15 mouse cellular contexts compared by ENCODE assay signal in the genomic region with DNA sequence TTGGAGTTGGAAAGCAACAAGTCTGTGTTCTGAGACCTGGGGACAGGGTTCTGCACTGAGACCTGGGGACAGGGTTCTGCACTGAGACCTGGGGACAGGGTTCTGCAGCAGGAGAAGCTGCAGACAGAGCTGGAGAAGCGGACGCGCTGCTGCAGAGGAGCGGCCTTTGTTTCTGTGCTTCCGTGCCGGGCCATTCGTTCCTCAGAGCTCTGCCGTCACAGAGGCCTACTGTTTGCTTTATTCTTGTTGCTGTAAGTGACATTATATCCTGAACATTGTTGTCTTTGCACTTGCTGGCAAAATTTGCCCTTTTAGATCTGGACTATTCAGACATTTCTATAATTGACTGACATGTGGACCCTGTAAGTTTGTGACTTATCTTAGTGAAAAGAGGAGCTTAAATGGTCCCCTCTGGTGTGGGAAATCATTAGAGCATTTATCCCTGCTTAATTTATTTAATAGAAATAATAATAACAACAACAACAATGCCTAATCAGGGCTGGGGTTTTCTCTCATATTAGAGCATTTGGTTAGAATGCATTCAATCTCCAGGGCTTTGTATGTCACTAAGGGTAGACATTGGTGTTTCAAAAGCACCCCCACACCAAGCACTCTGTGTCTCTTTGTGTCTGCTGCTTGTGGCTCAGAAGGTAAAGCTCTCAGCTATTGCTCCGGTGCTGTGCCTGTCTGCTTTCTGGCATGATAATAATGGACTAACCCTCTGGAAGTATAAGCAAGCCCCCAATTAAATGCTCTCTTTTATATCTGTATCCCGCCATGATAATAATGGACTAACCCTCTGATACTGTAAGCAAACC.
A peak's percentile ranks its signal among the peaks of the same experiment; 100 is the strongest.
DNase-seq lines count a peak whose midpoint lies in the region; ATAC-seq lines count a peak whose summit lies in the region.
"Had no signal": no experiment of that assay in that cellular context is flagged by ENCODE, and none has a peak within 500 bp of the region (broad histone marks: within the 10 kb centered on the region; RNA-seq: fewer than 3 reads in every experiment).

No protein-coding gene starts in this region.

- H3K4me3 ChIP-seq in forebrain, embryonic 11.5 days (ENCODE audit: low read depth, low read length), result no peak overlapping the region
- no peak overlapping the region for H3K4me3 ChIP-seq in hindbrain, embryonic 15.5 days
- H3K4me3 ChIP-seq in neural tube, embryonic 14.5 days (ENCODE audit: low read depth, low read length), result no peak overlapping the region
- H3K4me3 ChIP-seq: heart, embryonic 10.5 days had no signal

- intact Hi-C loops in heart, postnatal 25 days (cut with DNase I), result no loop called here

- 17% methylated on average over 10 of the region's 10 CpGs for WGBS in forebrain, embryonic 11.5 days
- WGBS in hindbrain, embryonic 15.5 days, result 25% methylated on average over 10 of the region's 10 CpGs
- WGBS in neural tube, embryonic 14.5 days, result 37% methylated on average over 10 of the region's 10 CpGs

- no peak overlapping the region for H3K4me2 ChIP-seq in forebrain, embryonic 11.5 days (ENCODE audit: low read depth, low read length, severe bottlenecking)
- no peak overlapping the region for H3K4me2 ChIP-seq in hindbrain, embryonic 15.5 days
- H3K4me2 ChIP-seq in neural tube, embryonic 14.5 days (ENCODE audit: low read depth, low read length), result no peak overlapping the region

- peak; percentile 82 for ATAC-seq in forebrain, embryonic 11.5 days (replicated peaks; ENCODE audit: low FRiP score)
- peak; percentile 68; the same call in 1 of the 2 replicates for ATAC-seq in hindbrain, embryonic 15.5 days (ENCODE audit: low FRiP score, low read depth)
- 0 out of 2 replicates have a peak, but pooled peaks have one; percentile 39 for ATAC-seq in neural tube, embryonic 14.5 days (ENCODE audit: low read depth)

- peaks cover 5% of the 10 kb centered on the region for H3K27me3 ChIP-seq in forebrain, embryonic 11.5 days (ENCODE audit: control insufficient read depth, insufficient read depth, low read length)
- H3K27me3 ChIP-seq in hindbrain, embryonic 15.5 days, result no peaks in the 10 kb centered on the region
- no peaks in the 10 kb centered on the region for H3K27me3 ChIP-seq in neural tube, embryonic 14.5 days (ENCODE audit: control insufficient read depth, insufficient read depth, low read length)

- no peaks in the 10 kb centered on the region for H3K9me3 ChIP-seq in forebrain, embryonic 11.5 days (ENCODE audit: control insufficient read depth, low read length)
- no peaks in the 10 kb centered on the region for H3K9me3 ChIP-seq in hindbrain, embryonic 15.5 days
- no peaks in the 10 kb centered on the region for H3K9me3 ChIP-seq in neural tube, embryonic 14.5 days (ENCODE audit: control insufficient read depth, low read length)
- H3K9me3 ChIP-seq: heart, embryonic 10.5 days had no signal

- DNase-seq in embryo, embryonic 11 days, result peak; percentile 30
- no peak for DNase-seq in embryo, embryonic 10 days (ENCODE audit: low spot score)
- peak; percentile 64 for DNase-seq in forebrain, embryonic 11.5 days (ENCODE audit: low spot score)
- no peak for DNase-seq in thymus, postnatal 0 days (ENCODE audit: low spot score)
- DNase-seq in spleen, adult 18-20 months, result no peak
- DNase-seq in heart, postnatal 25 days (ENCODE audit: low spot score), result no peak
- DNase-seq: adrenal gland, postnatal 25 days; cerebellum, adult 11-12 months; kidney, postnatal 14 days; liver; lung, postnatal 36 days; right cerebral cortex, postnatal 25 days had no signal

- no peak overlapping the region for H3K9ac ChIP-seq in forebrain, embryonic 11.5 days (ENCODE audit: low read length)
- no peak overlapping the region for H3K9ac ChIP-seq in hindbrain, embryonic 15.5 days
- H3K9ac ChIP-seq in neural tube, embryonic 14.5 days (replicated peaks; ENCODE audit: low read depth, low read length), result no peak overlapping the region

- no peaks in the 10 kb centered on the region for H3K36me3 ChIP-seq in forebrain, embryonic 11.5 days (ENCODE audit: control insufficient read depth, insufficient read depth, low read length)
- H3K36me3 ChIP-seq in hindbrain, embryonic 15.5 days, result no peaks in the 10 kb centered on the region
- no peaks in the 10 kb centered on the region for H3K36me3 ChIP-seq in neural tube, embryonic 14.5 days (ENCODE audit: control insufficient read depth, insufficient read depth, low read length)
- H3K36me3 ChIP-seq: heart, embryonic 10.5 days had no signal

- H3K27ac ChIP-seq in forebrain, embryonic 11.5 days (ENCODE audit: low read depth, low read length), result no peak overlapping the region
- H3K27ac ChIP-seq in hindbrain, embryonic 15.5 days (replicated peaks), result no peak overlapping the region
- no peak overlapping the region for H3K27ac ChIP-seq in neural tube, embryonic 14.5 days (ENCODE audit: low read depth, low read length)
- H3K27ac ChIP-seq: heart, embryonic 10.5 days had no signal

- no peaks in the 10 kb centered on the region; the same call in 1 of the 2 replicates for H3K4me1 ChIP-seq in forebrain, embryonic 11.5 days (replicated peaks; ENCODE audit: control insufficient read depth, insufficient read depth, low read length)
- no peaks in the 10 kb centered on the region; the same call in 1 of the 2 replicates for H3K4me1 ChIP-seq in hindbrain, embryonic 15.5 days (replicated peaks)
- H3K4me1 ChIP-seq in neural tube, embryonic 14.5 days (ENCODE audit: control insufficient read depth, insufficient read depth, low read length), result peaks cover 5% of the 10 kb centered on the region; the same call in 1 of the 2 replicates

Comparison
In these comparisons a context has a peak if more than half of its experiments do, and no peak if none do; other contexts are left out.
1. DNase-seq: peak in embryo, embryonic 11 days (single experiment) and forebrain, embryonic 11.5 days (single experiment); none in embryo, embryonic 10 days (single experiment), thymus, postnatal 0 days (single experiment), spleen, adult 18-20 months (0 of 2) and heart, postnatal 25 days (single experiment).
2. Peak in every context shown above with its lines, with median percentiles within 50 percentile points of each other: ATAC-seq.